Mouse (Mus musculus): Measurements from ENCODE around the gene Rarres1.

Gene Rarres1

DNA sequence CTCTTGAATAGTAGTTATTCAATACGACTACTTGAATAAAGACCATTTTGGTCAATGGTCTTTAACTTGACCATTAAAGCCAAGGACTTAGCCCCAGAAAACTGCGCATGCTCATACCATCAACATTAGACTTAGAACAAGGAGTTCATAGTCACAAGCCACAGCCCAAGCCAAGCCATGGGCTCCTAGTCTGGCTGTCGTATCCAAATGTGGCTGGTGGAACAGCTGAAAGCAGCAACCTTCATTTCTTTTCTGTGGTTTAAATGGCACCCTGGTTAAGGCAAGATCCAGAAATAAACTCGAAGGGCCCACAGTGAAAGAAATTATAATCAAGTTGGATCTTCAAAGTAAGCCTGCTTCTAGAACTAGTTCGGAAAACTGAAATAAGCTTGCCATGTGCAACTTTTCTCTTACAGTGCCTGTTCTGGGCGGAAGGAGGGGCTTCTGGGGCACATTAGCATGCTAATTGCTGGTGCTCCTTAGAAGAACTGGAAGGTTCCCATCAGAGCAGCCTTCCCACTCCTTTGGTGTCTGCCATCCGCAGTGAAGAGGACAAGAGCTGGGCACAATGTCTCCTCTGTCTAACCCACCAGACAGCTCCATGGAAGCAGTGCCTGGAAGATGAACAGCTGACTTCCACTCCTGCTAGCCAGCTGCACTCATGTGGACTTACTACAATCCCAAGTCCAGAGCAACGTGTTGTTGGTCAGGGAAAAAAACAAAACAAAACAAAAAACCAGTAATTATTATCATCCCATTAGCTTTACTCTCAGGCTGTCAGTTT lies 23.0 kb downstream of the Rarres1 start:
- no peak for DNase-seq

- no peak for DNase-seq
These were observed 25.2 kb downstream of the Rarres1 start for GRCm38 (mm10) chr3:67490156-67490555.

GRCm38 (mm10) chr3:67485233-67485632 lies 30.1 kb downstream of the Rarres1 start:
- DNase-seq = no peak

DNA sequence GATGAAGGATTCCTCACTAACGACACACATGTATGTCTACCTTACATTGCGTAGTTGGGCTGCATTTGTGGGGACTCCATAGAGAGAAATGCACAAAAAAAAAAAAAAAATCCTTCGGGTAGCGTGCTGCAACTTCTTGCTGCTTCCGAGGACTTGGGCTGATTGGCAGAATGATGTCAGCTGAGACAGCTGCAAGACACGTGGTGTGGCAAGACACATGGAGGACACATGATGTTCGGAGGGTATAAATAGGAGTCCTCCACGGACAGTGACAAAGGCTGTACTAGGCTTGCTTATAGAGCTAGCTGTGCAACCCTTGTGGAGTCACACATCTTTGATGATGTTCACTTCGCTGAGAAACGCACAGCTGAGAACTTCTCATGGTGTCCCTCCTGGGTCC lies 32.9 kb downstream of the Rarres1 start:
- no peak for DNase-seq

- no peak for DNase-seq
These were observed 35.5 kb downstream of the Rarres1 start for GRCm38 (mm10) chr3:67479806-67480205.

GRCm38 (mm10) chr3:67473438-67473837 lies 41.9 kb downstream of the Rarres1 start:
- no peak for DNase-seq

DNA sequence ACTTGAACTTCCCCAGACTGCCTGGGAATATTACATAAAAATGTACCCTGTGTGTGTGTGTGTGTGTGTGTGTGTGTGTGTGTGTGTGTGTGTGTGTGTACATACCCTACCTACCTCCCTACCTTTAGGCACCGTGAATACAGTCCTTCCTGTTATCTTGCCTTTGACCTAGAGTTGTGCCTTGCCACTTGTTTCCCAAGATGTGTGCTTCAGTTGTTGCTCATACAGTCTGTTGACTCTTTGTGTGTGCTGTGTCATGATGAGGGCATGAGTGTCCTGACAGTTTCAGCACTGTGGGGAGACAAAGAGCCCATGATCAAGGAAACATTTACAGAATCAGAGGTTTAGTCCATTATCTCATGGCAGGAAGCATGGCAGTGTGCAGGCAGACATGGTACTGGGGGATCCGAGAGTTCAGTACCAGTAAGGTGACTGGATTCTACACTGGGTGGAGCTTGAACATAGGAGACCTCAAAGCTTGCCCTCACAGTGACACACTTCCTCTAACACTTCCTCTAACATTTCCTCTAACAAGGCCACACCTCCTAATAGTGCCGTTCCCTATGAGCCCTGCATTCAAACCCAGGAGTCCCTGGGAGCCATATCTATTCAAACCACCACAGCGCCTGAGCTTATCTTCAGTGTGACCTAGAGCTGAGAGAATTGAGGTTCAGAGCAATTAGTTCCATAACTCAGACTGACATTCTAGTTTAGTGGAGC lies 43.8 kb downstream of the Rarres1 start:
- DNase-seq = no peak

DNA sequence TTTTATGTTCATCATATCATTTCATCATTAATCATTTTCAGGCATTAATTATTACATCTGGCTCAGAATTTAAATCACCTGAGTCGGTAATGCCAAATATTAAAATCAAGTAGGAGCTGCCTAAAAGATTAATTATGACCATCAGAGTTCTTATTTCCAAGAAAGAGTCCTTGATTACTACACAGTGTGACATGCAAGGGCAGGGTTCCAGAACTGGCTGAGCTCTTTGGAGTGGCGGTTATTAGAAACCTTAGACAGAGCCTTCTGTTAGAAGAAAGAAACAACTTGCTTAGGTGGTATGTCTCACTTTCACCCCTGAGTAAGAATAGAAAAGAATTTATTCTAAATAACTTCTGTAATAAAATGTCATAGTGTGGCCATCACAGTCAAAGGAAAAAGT lies 48.0 kb downstream of the Rarres1 start:
- no peak for DNase-seq

GRCm38 (mm10) chr3:67466576-67466975 lies 48.7 kb downstream of the Rarres1 start:
- no peak for DNase-seq

DNA sequence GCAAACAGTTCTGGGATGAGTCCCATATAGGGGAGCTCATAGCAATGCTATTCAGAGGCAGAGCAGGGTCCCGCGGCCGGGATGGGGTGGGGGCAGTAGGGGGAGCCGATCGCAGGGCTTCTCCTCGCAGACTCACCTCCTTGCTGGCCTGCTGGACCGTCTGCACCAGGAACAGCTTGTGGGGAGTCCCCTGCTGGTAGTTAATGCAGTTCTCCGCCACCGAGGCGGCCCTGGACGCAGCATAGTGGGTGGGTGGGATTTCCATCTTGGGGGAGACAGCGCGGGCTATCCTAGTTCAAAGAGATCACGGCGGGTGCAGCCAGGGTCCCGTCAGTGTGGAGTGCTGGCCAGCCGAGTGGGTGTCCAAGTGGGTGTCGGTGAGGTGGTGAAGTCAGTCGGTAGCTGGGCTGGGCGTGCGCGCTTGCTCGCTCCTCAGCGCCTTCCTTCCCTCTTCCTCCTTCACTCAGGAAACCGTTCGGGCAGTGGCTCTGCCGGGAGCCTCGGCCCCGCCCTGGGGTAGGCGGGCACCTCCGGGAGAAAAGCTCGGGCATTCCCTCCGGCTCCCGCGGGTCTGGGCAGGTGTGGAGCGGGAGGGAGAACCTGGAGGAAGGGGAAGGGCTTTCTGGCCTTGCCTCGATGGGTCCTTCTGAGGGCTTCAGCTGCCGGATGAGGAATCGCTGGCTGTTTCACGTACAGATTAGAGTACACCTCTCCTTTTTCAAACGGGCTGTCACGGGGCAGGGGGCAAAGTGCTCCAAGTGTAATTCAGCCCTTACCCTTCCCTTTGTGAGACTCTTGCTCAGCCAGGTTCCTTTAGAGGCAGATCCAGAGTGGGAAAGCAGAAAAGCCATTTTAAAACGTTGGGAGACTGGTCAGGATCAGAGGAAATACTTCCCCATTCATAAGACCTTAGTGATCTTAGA lies 51.6 kb downstream of the Rarres1 start, which contains the start of gene Lxn:
Lxn (minus strand) TSS at position 477 of the 923 bp plus-strand sequence.
- peak; percentile 80 to 87 for DNase-seq

DNA sequence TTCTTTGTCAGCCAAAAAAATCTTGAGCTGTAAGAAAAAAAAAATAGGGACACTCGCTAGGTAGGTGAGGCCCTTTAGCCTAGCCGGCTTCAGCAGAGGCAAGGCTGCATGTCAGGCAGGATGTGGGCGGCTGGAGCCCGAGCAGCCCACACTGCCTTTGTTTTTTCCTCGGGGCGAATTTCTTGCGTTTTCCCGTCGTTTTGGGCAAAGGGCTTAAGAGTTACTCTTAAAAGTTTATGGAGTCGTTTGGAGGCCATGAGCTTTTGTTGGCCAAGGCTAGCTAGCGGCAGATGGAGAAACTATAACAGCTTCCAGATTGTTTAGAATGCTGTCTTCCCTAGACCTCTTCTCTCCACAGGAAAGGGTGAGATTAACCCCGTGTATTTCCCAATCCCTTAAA lies 52.3 kb downstream of the Rarres1 start:
- no peak for DNase-seq

DNA sequence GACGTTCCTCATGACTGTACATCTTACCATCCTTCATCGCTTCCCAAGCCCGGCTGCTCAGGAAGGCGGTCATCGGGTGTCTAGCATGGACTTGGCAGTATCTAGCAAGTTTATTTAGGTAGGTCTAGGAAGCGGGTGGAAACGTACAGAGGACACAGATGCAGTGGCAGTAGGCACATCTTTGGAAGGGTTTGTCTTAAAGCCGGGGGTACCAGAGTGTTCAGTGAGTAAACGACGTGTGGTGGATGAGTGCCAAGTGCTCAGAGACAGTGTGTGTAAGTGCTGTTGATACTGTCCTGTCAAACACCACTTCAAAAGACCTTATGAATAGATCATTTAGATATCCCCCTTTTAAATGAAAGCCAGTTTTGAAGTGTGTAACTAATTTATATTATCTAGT lies 52.7 kb downstream of the Rarres1 start:
- peak; percentile 8 to 29 for DNase-seq

- DNase-seq = no peak
These were observed 53.3 kb downstream of the Rarres1 start for GRCm38 (mm10) chr3:67462015-67462414.

GRCm38 (mm10) chr3:67459881-67460280 lies 55.4 kb downstream of the Rarres1 start:
- DNase-seq = no peak

GRCm38 (mm10) chr3:67450601-67451210 lies 64.6 kb downstream of the Rarres1 start:
- peak; percentile 49 to 56 for DNase-seq

GRCm38 (mm10) chr3:67449660-67450059 lies 65.7 kb downstream of the Rarres1 start:
- DNase-seq = peak; percentile 24 to 60

DNA sequence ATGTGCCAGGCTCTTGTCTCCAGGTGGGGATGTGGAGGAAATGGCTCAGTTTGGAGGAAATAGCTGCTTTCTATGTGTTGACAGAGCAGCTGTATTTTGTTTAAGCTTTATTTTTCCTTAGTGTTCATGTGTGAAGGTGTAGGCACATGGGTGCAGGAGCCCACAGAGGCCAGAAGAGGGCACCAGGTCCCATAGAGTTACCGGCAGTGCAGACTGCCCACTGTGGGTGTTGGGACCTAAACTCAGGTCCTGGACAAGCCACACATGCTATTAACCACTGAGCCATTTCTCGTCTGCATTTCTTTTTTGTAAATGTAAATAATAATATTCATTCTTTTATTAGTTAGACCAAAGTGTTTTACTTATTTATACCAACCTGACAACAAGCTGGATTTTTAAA lies 68.2 kb downstream of the Rarres1 start:
- DNase-seq = peak in 1 of 2 experiments; percentile 19

DNA sequence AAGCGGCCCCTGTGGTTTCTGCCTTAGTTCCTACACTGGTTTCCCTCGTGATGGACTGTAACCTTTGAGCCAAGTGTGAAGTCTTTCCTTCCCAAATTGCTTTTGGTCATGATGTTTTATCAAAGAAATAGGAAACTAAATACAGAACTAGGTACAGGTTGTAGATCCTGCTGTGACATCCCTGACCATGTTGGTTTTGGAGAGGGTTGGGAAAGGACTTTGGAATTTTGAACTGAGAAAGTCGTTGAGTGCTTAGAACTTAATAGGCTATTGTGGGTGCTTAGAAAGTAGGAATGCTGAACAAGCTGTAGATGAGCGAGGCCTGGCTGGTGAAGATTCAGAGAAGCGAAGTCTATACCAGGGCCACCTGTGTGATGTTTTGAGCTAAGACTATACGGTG lies 81.3 kb downstream of the Rarres1 start:
- DNase-seq = no peak

DNA sequence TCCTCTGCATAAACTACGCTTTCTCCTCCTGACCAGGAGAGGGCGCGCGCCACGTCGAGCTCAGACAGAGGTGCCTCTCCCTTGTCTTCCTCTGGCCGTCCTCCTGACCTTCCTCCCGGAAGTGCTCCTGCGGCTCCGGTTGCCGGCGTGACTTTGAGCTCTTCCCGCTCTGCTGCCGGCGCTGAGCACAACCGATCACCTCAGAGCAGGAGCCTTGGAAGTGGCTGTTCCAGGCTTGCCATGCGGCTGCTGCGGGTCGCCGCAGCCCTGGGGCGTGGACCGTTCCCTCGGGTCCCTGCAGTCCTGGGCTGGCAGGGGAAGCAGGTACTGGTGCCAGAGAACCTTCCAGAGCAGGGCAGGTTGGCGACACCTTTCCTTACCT lies 85.3 kb downstream of the Rarres1 start, which contains the start of gene Gfm1:
Gfm1 (plus strand) TSS at position 98 of the 382 bp plus-strand sequence.
- DNase-seq = peak; percentile 90 to 91

DNA sequence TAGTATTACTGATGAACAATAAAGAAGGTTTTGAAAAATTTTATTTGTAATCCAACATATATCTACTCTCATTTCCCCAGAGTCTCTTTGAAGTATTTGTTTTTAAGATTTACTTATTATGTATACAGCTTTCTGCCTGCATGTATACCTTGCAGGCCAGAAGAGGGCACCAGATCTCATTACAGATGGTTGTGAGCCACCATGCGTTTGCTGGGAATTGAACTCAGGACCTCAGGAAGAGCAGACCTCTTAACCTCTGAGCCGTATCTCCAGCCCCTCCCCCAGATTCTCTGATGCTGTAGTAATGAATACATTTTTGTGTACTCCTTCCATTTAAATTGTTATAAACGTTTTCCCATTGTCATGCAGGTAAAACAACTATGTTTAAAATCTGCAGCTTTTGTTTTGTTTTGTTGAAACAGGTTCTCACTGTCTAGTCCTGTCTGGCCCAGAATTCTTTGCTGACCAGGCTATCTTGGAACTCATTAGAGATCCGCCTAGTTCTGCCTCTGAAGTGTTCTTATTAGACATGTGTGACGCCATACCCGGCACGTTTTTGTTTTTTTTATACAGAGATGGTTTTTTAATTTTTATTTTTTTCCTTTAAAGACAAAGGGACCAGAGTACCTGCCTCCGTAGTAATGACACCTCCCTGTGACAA lies 85.9 kb downstream of the Rarres1 start:
- no peak for DNase-seq

All from lung, postnatal 4 days (tissue).